Mouse (Mus musculus): ENCODE data around the gene Kbtbd2. TPM values are rescaled to one million over a fixed set of nuclear protein-coding genes. Genes with fewer than 3 reads are reported as not detected.

Gene Kbtbd2
- polyA plus RNA-seq (2012; ENCODE audit: insufficient read depth, insufficient read length, low replicate concordance, missing spikeins), result not detected in 2 replicates

DNA sequence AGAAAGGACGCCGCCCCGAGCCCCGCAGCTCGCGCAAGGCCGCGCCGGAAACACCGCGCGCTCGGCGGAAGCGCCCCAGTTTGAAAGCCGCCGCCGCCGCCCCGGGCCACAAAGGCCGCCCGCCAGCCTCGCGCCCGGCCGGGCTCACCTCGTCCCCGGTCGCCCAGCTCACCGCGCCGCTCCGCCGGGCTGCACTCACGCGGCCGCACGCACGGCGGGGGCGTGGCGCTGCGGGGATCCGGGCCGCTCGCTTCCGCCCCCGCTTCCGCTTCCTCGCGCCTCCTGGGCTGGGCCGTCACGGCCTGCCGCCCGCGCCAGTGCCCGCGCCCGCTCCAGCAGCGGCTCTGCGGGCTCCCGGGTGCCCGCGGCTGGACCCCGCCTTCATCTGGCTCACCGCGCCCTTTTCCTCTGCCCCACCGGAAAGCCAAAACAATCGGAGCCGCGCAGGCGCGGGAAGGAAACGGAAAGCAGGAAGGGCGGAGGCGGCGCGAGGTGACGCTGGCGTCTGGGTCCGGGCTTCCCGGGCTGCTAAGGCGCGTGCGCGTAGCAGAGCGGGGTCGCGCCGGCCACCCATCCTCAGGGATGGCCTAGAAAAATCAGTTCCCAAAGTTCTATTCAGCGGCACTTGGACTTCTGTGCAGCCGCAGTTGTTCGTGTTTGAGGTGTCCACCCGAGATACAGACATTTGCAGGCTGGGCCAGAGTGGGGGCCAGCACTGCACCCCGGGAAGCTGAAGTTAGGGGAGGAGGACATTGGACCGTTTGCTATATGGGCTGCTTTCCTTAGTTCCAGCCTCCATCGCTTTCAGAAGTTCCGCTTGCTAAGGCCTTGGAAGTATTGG lies at the start of gene Kbtbd2:
Gene Kbtbd2, minus strand, starts transcription at position 503 of the 841 bp plus-strand sequence.
- WGBS, result under 1% methylated on average over 98 of the region's 98 CpGs
- H3K27ac ChIP-seq (ENCODE audit: insufficient read depth, low read depth, low read length), result peak within 1 kb of the TSS; percentile 85
- no peaks in the 10 kb centered on the region for H3K4me1 ChIP-seq (ENCODE audit: control insufficient read depth, insufficient read depth, low read length)
- H3K4me3 ChIP-seq (ENCODE audit: insufficient read depth, low read depth, low read length), result peak within 1 kb of the TSS; percentile 80
- no peak for TF ChIP-seq CTCF (IDR thresholded peaks at IDR 0.05; ENCODE audit: insufficient read depth, low read depth, low read length)
- peak; percentile 93 for TF ChIP-seq POLR2A (IDR thresholded peaks at IDR 0.05; ENCODE audit: insufficient read depth, low read depth, low read length)

- no peak for TF ChIP-seq CTCF (IDR thresholded peaks at IDR 0.05; ENCODE audit: insufficient read depth, low read depth, low read length)
- no peak for TF ChIP-seq POLR2A (IDR thresholded peaks at IDR 0.05; ENCODE audit: insufficient read depth, low read depth, low read length)
- WGBS, result 94% methylated on average over 2 of the region's 2 CpGs
- no peak overlapping the region for H3K27ac ChIP-seq (ENCODE audit: insufficient read depth, low read depth, low read length)
- H3K4me1 ChIP-seq (ENCODE audit: control insufficient read depth, insufficient read depth, low read length), result no peaks in the 10 kb centered on the region
- H3K4me3 ChIP-seq (ENCODE audit: insufficient read depth, low read depth, low read length), result no peak overlapping the region
Measured at GRCm38 (mm10) chr6:56844365-56844764, 46.8 kb upstream of the Kbtbd2 start.

- 94% methylated on average over 3 of the region's 3 CpGs for WGBS
- no peaks in the 10 kb centered on the region for H3K4me1 ChIP-seq (ENCODE audit: control insufficient read depth, insufficient read depth, low read length)
- no peak for TF ChIP-seq CTCF (IDR thresholded peaks at IDR 0.05; ENCODE audit: insufficient read depth, low read depth, low read length)
- no peak for TF ChIP-seq POLR2A (IDR thresholded peaks at IDR 0.05; ENCODE audit: insufficient read depth, low read depth, low read length)
- H3K27ac ChIP-seq (ENCODE audit: insufficient read depth, low read depth, low read length), result no peak overlapping the region
- H3K4me3 ChIP-seq (ENCODE audit: insufficient read depth, low read depth, low read length), result no peak overlapping the region
Measured at GRCm38 (mm10) chr6:56843229-56843628, 45.6 kb upstream of the Kbtbd2 start.

- no peaks in the 10 kb centered on the region for H3K4me1 ChIP-seq (ENCODE audit: control insufficient read depth, insufficient read depth, low read length)
- TF ChIP-seq POLR2A (IDR thresholded peaks at IDR 0.05; ENCODE audit: insufficient read depth, low read depth, low read length) (no peak), CTCF (IDR thresholded peaks at IDR 0.05; ENCODE audit: insufficient read depth, low read depth, low read length) (no peak)
- no peak overlapping the region for H3K27ac ChIP-seq (ENCODE audit: insufficient read depth, low read depth, low read length)
- 90% methylated on average over 3 of the region's 3 CpGs for WGBS
- no peak overlapping the region for H3K4me3 ChIP-seq (ENCODE audit: insufficient read depth, low read depth, low read length)
Measured at GRCm38 (mm10) chr6:56837621-56838020, 40.0 kb upstream of the Kbtbd2 start.

GRCm38 (mm10) chr6:56837166-56837565 lies 39.6 kb upstream of the Kbtbd2 start:
- Histone ChIP-seq H3K4me1 (ENCODE audit: control insufficient read depth, insufficient read depth, low read length) (no peaks in the 10 kb centered on the region), H3K27ac (ENCODE audit: insufficient read depth, low read depth, low read length) (no peak overlapping the region), H3K4me3 (ENCODE audit: insufficient read depth, low read depth, low read length) (no peak overlapping the region)
- WGBS, result 95% methylated on average over 12 of the region's 12 CpGs
- TF ChIP-seq POLR2A (IDR thresholded peaks at IDR 0.05; ENCODE audit: insufficient read depth, low read depth, low read length), result no peak
- no peak for TF ChIP-seq CTCF (IDR thresholded peaks at IDR 0.05; ENCODE audit: insufficient read depth, low read depth, low read length)

DNA sequence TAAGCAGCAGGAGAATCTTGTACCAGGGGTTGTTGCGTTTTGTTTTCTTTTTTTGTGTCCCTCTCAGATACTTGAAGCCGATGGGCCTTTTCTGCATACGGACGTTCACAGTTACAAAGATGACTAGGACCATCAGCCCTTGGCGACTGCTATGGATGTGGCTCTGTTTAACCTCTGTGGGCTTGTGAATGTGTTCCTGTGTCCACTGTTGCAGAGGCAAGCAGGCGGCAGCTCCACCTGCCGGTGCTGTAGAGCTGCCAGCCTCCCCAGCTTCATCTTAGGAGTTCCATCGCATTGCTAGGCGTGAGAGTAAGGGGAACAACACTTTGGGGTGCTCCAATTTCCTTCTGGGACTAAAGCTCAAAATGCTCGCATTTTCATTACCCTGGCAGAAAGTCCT lies 37.9 kb upstream of the Kbtbd2 start:
- H3K27ac ChIP-seq (ENCODE audit: insufficient read depth, low read depth, low read length), result no peak overlapping the region
- no peak overlapping the region for H3K4me3 ChIP-seq (ENCODE audit: insufficient read depth, low read depth, low read length)
- no peaks in the 10 kb centered on the region for H3K4me1 ChIP-seq (ENCODE audit: control insufficient read depth, insufficient read depth, low read length)
- WGBS, result 81% methylated on average over 10 of the region's 10 CpGs
- no peak for TF ChIP-seq POLR2A (IDR thresholded peaks at IDR 0.05; ENCODE audit: insufficient read depth, low read depth, low read length)
- TF ChIP-seq CTCF (IDR thresholded peaks at IDR 0.05; ENCODE audit: insufficient read depth, low read depth, low read length), result no peak

DNA sequence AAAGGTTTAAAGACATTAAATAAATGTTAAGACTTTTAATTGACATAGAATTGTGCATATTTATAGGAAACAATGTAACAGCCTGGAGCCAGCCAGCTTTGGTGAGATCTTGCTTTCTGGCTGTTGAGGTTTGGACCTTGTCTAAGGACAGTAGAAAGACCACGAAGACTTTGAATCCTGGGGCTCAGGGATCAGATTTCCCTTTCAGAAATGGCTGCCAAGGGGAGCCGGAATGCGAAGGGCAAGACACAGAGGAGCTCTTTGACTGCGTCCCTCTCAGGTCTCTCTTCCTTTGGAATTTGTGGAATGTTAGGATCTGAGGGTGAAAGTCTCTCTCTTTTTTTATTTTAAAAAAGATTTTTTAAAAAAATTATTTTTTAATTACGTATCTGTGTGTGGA lies 37.2 kb upstream of the Kbtbd2 start:
- H3K27ac ChIP-seq (ENCODE audit: insufficient read depth, low read depth, low read length), result no peak overlapping the region
- no peaks in the 10 kb centered on the region for H3K4me1 ChIP-seq (ENCODE audit: control insufficient read depth, insufficient read depth, low read length)
- no peak for TF ChIP-seq CTCF (IDR thresholded peaks at IDR 0.05; ENCODE audit: insufficient read depth, low read depth, low read length)
- no peak for TF ChIP-seq POLR2A (IDR thresholded peaks at IDR 0.05; ENCODE audit: insufficient read depth, low read depth, low read length)
- 76% methylated on average over 5 of the region's 5 CpGs for WGBS
- H3K4me3 ChIP-seq (ENCODE audit: insufficient read depth, low read depth, low read length), result no peak overlapping the region

DNA sequence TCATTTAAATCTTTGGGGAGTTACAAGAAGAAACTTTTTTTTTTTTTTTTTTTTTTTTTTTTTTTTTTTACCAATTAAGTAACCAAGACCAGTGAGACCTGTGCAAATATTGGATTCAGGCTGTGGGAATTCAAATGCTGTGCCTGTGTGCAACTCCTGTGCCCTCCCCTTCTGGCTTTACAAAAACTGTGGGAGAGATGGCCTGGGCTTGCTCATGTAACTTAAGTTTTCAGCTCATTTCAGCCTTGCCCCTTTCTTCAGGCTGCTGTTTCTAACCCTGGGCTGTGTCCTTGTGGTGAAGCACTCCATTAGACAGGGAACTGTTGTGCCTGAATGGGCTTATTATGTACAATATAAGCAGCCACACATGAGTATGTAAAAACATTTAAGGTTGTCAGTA lies 35.2 kb upstream of the Kbtbd2 start:
- Histone ChIP-seq H3K4me1 (ENCODE audit: control insufficient read depth, insufficient read depth, low read length) (no peaks in the 10 kb centered on the region), H3K4me3 (ENCODE audit: insufficient read depth, low read depth, low read length) (no peak overlapping the region), H3K27ac (ENCODE audit: insufficient read depth, low read depth, low read length) (no peak overlapping the region)
- TF ChIP-seq CTCF (IDR thresholded peaks at IDR 0.05; ENCODE audit: insufficient read depth, low read depth, low read length) (no peak), POLR2A (IDR thresholded peaks at IDR 0.05; ENCODE audit: insufficient read depth, low read depth, low read length) (no peak)

- H3K4me1 ChIP-seq (ENCODE audit: control insufficient read depth, insufficient read depth, low read length), result no peaks in the 10 kb centered on the region
- TF ChIP-seq POLR2A (IDR thresholded peaks at IDR 0.05; ENCODE audit: insufficient read depth, low read depth, low read length) (no peak), CTCF (IDR thresholded peaks at IDR 0.05; ENCODE audit: insufficient read depth, low read depth, low read length) (no peak)
- peak overlapping the region; percentile 82 for H3K4me3 ChIP-seq (ENCODE audit: insufficient read depth, low read depth, low read length)
- 7% methylated on average over 14 of the region's 15 CpGs for WGBS
- H3K27ac ChIP-seq (ENCODE audit: insufficient read depth, low read depth, low read length), result no peak overlapping the region
Measured at GRCm38 (mm10) chr6:56832407-56832796, 34.8 kb upstream of the Kbtbd2 start.

Measured in olfactory bulb, adult 2 months (tissue).